Comparison of ENCODE assay signal across 25 mouse cellular contexts in the genomic region with DNA sequence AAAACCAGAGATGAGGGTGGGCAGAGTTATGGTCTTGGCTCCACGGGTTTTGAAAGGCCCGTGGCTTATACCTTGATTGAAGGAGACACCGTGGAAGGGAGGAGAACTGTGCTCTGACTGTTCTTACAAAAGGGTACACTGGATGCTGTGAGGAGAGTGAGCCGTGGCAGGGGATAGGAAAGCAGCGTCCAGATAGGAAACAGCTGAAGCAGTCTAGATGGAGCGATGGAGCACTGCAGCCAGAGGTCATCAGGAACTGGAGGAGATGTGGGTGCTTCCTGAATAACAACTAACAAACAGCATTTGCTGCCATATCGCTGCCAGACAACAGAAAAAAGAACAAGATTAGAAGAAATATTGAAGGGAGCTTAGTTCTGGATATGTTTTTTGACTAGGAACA.
DNase-seq lines count a peak whose midpoint lies in the region; ATAC-seq and TF ChIP-seq lines count a peak whose summit lies in the region.
"Had no signal": no experiment of that assay in that cellular context is flagged by ENCODE, and none has a peak within 500 bp of the region (broad histone marks: within the 10 kb centered on the region; RNA-seq: fewer than 3 reads in every experiment).

No protein-coding gene starts in this region.

- TF ChIP-seq POLR2A in kidney, adult 2 months (IDR thresholded peaks at IDR 0.05; ENCODE audit: low read depth, low read length), result no peak

- no peaks in the 10 kb centered on the region for H3K9me3 ChIP-seq in kidney, embryonic 15.5 days (replicated peaks)
- H3K9me3 ChIP-seq in midbrain, embryonic 11.5 days (ENCODE audit: control insufficient read depth, low read length), result no peaks in the 10 kb centered on the region
- H3K9me3 ChIP-seq in midbrain, embryonic 15.5 days, result no peaks in the 10 kb centered on the region
- H3K9me3 ChIP-seq: embryonic facial prominence, embryonic 12.5 days; embryonic facial prominence, embryonic 15.5 days; hindbrain, embryonic 12.5 days; hindbrain, embryonic 15.5 days had no signal

- H3K4me1 ChIP-seq in kidney, adult 2 months (ENCODE audit: control insufficient read depth, insufficient read depth, low read length), result peaks cover 4% of the 10 kb centered on the region; the same call in 1 of the 2 replicates
- H3K4me1 ChIP-seq in kidney, embryonic 15.5 days, result no peaks in the 10 kb centered on the region
- no peaks in the 10 kb centered on the region for H3K4me1 ChIP-seq in midbrain, embryonic 11.5 days (ENCODE audit: control insufficient read depth, insufficient read depth, low read length)
- H3K4me1 ChIP-seq in midbrain, embryonic 15.5 days, result no peaks in the 10 kb centered on the region
- H3K4me1 ChIP-seq: embryonic facial prominence, embryonic 12.5 days; hindbrain, embryonic 12.5 days; hindbrain, embryonic 15.5 days had no signal

- H3K36me3 ChIP-seq in kidney, adult 2 months (ENCODE audit: control insufficient read depth, insufficient read depth, low read length), result no peaks in the 10 kb centered on the region
- no peaks in the 10 kb centered on the region for H3K36me3 ChIP-seq in kidney, embryonic 15.5 days
- H3K36me3 ChIP-seq in midbrain, embryonic 11.5 days (ENCODE audit: control insufficient read depth, insufficient read depth, low read length), result no peaks in the 10 kb centered on the region
- no peaks in the 10 kb centered on the region for H3K36me3 ChIP-seq in midbrain, embryonic 15.5 days (replicated peaks)
- H3K36me3 ChIP-seq: embryonic facial prominence, embryonic 12.5 days; embryonic facial prominence, embryonic 15.5 days; G1E; hindbrain, embryonic 12.5 days; hindbrain, embryonic 15.5 days had no signal

- peak; percentile 7 for DNase-seq in kidney, adult 2 months
- DNase-seq in kidney, postnatal 14 days, result peak; percentile 26
- no peak for DNase-seq in kidney, postnatal 4 days
- DNase-seq in midbrain, embryonic 11.5 days (ENCODE audit: low spot score, missing footprints), result peak; percentile 8
- no peak for DNase-seq in testis, postnatal 14 days (ENCODE audit: low spot score)
- DNase-seq: adrenal gland, postnatal 10 days; adrenal gland, postnatal 36 days; B cell, adult 2 months; cerebellum, adult 18-20 months; cerebellum, adult 9-10 months; cerebellum, postnatal 14 days; forebrain, postnatal 0 days; gastrocnemius, postnatal 25 days; heart, adult 2 months had no signal

- no peak overlapping the region for H3K4me2 ChIP-seq in kidney, embryonic 15.5 days
- H3K4me2 ChIP-seq in midbrain, embryonic 11.5 days, result no peak overlapping the region
- no peak overlapping the region for H3K4me2 ChIP-seq in midbrain, embryonic 15.5 days
- H3K4me2 ChIP-seq: embryonic facial prominence, embryonic 12.5 days; embryonic facial prominence, embryonic 15.5 days; heart, embryonic 11.5 days; hindbrain, embryonic 12.5 days; hindbrain, embryonic 15.5 days had no signal

- no peaks in the 10 kb centered on the region for H3K27me3 ChIP-seq in kidney, adult 2 months (replicated peaks; ENCODE audit: control insufficient read depth, insufficient read depth, low read length)
- H3K27me3 ChIP-seq in kidney, embryonic 15.5 days, result no peaks in the 10 kb centered on the region
- no peaks in the 10 kb centered on the region; the same call in 1 of the 2 replicates for H3K27me3 ChIP-seq in midbrain, embryonic 11.5 days (ENCODE audit: control insufficient read depth, insufficient read depth, low read length)
- H3K27me3 ChIP-seq in midbrain, embryonic 15.5 days (replicated peaks), result no peaks in the 10 kb centered on the region
- H3K27me3 ChIP-seq: CH12.LX; embryonic facial prominence, embryonic 12.5 days; embryonic facial prominence, embryonic 15.5 days; hindbrain, embryonic 12.5 days; hindbrain, embryonic 15.5 days; Patski had no signal

- H3K4me3 ChIP-seq in kidney, adult 2 months (ENCODE audit: insufficient read depth, low read depth, low read length), result no peak overlapping the region
- no peak overlapping the region for H3K4me3 ChIP-seq in kidney, embryonic 15.5 days (replicated peaks)
- H3K4me3 ChIP-seq in midbrain, embryonic 11.5 days (ENCODE audit: low read depth, low read length), result no peak overlapping the region
- H3K4me3 ChIP-seq in midbrain, embryonic 15.5 days, result no peak overlapping the region
- H3K4me3 ChIP-seq: embryonic facial prominence, embryonic 12.5 days; embryonic facial prominence, embryonic 15.5 days; heart, adult 2 months; hindbrain, embryonic 12.5 days; hindbrain, embryonic 15.5 days had no signal

- 64% methylated on average over 7 of the region's 7 CpGs for WGBS in kidney, adult 2 months
- 71% methylated on average over 7 of the region's 7 CpGs for WGBS in kidney, embryonic 15.5 days
- 87% methylated on average over 7 of the region's 7 CpGs for WGBS in midbrain, embryonic 11.5 days
- WGBS in midbrain, embryonic 15.5 days, result 92% methylated on average over 7 of the region's 7 CpGs

- H3K27ac ChIP-seq in kidney, adult 2 months (ENCODE audit: insufficient read depth, low read depth, low read length), result no peak overlapping the region
- H3K27ac ChIP-seq in kidney, embryonic 15.5 days, result no peak overlapping the region
- H3K27ac ChIP-seq in midbrain, embryonic 11.5 days (ENCODE audit: low read depth, low read length), result no peak overlapping the region
- no peak overlapping the region for H3K27ac ChIP-seq in midbrain, embryonic 15.5 days
- H3K27ac ChIP-seq: embryonic facial prominence, embryonic 12.5 days; embryonic facial prominence, embryonic 15.5 days; heart, adult 2 months; hindbrain, embryonic 12.5 days; hindbrain, embryonic 15.5 days had no signal

- no peak overlapping the region for H3K9ac ChIP-seq in kidney, embryonic 15.5 days
- no peak overlapping the region for H3K9ac ChIP-seq in midbrain, embryonic 11.5 days (ENCODE audit: low read length)
- H3K9ac ChIP-seq in midbrain, embryonic 15.5 days, result no peak overlapping the region
- H3K9ac ChIP-seq: embryonic facial prominence, embryonic 12.5 days; embryonic facial prominence, embryonic 15.5 days; forebrain, postnatal 0 days; hindbrain, embryonic 12.5 days; hindbrain, embryonic 15.5 days had no signal

- ATAC-seq in kidney, embryonic 15.5 days (replicated peaks; ENCODE audit: low FRiP score), result no peak
- ATAC-seq in midbrain, embryonic 11.5 days (ENCODE audit: low FRiP score), result no peak
- no peak for ATAC-seq in midbrain, embryonic 15.5 days (replicated peaks)
- ATAC-seq: forebrain, embryonic 14.5 days; forebrain, postnatal 0 days; Patski had no signal

- TF ChIP-seq CTCF in kidney, adult 2 months (conservative IDR thresholded peaks at IDR 0.05; ENCODE audit: insufficient read depth, insufficient read length, low read depth, low read length), result no peak

Comparison
In these comparisons a context has a peak if more than half of its experiments do, and no peak if none do; other contexts are left out.
1. DNase-seq: peak in kidney, adult 2 months (single experiment), kidney, postnatal 14 days (single experiment) and midbrain, embryonic 11.5 days (single experiment); none in kidney, postnatal 4 days (0 of 2) and testis, postnatal 14 days (single experiment).